Mouse (Mus musculus) layer of hippocampus, adult 18-20 months (tissue): ENCODE results near the gene Tdrd12. TPM values are rescaled to one million over a fixed set of nuclear protein-coding genes. Genes with fewer than 3 reads are reported as not detected.

ENCODE experiments used
- DNase-seq, 2 experiments: peaks; one replicate each; pipeline ENCODE4 v3.0.0; 2022; ENCODE audit warnings: low spot score in 2 of 2
- total RNA-seq, 2 experiments: library from RNA; stranded (reverse); gene quantifications; 2 replicates each; pipeline ENCODE4 v1.2.3; 2021

Gene Tdrd12
- total RNA-seq, 2 experiments from 2014 or later = 0.27 to 0.56 TPM

- no peak for DNase-seq
Measured at GRCm38 (mm10) chr7:35448867-35449266, 88.7 kb downstream of the Tdrd12 start.

DNA sequence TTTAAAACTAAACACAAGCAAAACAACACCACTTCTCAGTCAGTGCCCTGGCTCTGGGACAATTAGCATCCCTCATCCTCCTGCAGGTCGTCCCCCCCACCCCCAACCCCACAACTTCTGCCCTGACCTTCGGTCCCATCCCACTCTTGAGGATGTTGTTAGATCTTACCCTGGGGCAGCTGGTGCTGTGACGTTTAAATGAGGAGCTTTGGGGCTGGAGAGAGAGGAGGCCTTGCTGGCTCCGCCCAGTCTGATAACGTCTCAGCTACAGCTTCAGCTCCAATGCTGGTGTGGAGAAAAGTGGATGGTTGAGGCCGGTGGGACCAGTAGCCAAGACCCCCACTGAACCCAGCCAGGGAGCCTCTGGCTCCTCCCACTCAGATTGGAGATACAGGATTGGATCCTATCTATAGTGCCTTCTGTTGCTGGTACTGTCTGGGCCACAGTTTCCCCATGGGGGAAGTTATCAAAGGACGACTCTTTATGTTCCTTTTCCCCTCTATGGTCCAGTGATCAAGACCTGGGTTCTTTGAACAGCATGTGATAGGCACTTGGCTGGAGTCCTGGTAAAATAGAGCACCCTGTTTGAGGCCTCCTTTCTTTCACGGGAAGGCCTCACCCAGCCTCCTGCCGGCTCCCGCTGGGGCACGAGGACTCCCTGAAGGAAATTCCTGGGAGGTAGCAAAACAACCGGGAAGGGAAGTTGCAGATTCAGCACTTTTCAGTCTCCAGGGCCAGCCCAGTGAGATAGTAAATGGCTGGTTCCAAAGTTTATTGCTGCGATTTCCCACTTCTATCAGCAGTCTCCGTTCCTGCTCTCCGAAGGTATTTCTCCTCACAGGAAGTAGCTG is 89.3 kb downstream of the Tdrd12 start, which contains the start of gene Slc7a9:
TSS of gene Slc7a9 (plus strand) at position 801 of the 851 bp plus-strand sequence.
- no peak for DNase-seq

GRCm38 (mm10) chr7:35447501-35447900 is 90.0 kb downstream of the Tdrd12 start:
- DNase-seq = no peak

DNA sequence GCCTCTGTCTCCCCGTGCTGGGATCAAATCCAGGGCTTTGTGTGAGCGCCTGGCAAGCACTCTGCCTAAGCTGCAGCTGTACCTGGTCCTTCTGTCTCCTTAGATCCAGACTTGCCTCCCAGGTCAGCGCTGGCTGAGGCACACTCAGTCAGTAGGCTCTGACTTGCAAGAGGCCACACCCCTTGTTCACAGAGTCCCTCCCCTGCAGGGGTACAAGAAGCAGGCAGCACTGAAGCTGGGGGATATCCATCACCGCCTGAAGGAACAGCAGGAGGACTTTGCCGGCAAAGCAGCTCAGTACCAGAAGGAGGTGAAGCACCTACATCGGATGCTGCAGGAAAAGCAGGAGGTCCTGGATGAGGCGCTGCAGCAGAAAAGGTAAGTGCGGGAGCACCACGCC is 102.3 kb downstream of the Tdrd12 start:
- DNase-seq = no peak

DNA sequence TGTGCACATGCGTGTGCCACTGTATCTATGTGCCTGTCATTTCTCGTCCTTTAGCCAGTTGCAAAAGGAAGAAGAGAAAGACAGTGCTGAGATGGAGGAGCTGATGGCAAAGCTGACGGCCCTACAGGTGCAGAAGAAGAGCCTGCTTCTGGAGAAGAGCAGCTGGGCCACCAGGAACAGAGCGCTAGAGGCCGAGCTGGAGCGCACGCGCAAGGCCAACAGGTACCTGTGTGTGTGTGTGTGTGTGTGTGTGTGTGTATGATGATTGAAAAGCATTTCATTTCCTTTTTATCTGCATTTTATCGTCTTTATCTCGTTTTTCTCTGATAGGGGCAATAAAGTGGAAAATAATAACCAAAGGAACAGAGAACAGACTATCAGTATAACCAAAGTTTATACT is 109.4 kb downstream of the Tdrd12 start:
- DNase-seq = no peak

- no peak for DNase-seq
Measured at GRCm38 (mm10) chr7:35423071-35423470, 114.5 kb downstream of the Tdrd12 start.

Other genes starting within 250 kb of the Tdrd12 start
- gene Gpatch1, start 219.3 kb downstream of the Tdrd12 start, total RNA-seq = 10 to 100 TPM; 26.5 to 30.1 TPM
- gene Rhpn2, start 203.6 kb downstream of the Tdrd12 start, total RNA-seq = 1 to 10 TPM; 7.3 to 9.1 TPM
- gene Faap24, start 140.9 kb downstream of the Tdrd12 start, total RNA-seq = 1 to 10 TPM; 6.2 to 6.3 TPM
- 10 to 100 TPM; 11.2 to 16.9 TPM for gene Cep89, start 140.7 kb downstream of the Tdrd12 start, total RNA-seq
- not detected for gene Slc7a9, start 88.9 kb downstream of the Tdrd12 start, total RNA-seq
- gene Nudt19, start 18.6 kb upstream of the Tdrd12 start, total RNA-seq = 10 to 100 TPM; 62.4 to 65.4 TPM
- gene Rgs9bp, start 47.8 kb upstream of the Tdrd12 start, total RNA-seq = under 1 TPM; 0.22 to 0.23 TPM
- 10 to 100 TPM; 36.2 to 37.8 TPM for gene Ankrd27, start 48.5 kb upstream of the Tdrd12 start, total RNA-seq
- gene Pdcd5, start 109.8 kb upstream of the Tdrd12 start, total RNA-seq = 10 to 100 TPM; 77.9 to 80.8 TPM
- 10 to 100 TPM; 85.2 to 94.9 TPM for gene Dpy19l3, start 216.7 kb upstream of the Tdrd12 start, total RNA-seq